Mouse (Mus musculus): ENCODE measurements around the gene Grm3.

- no peak for TF ChIP-seq CTCF (IDR thresholded peaks at IDR 0.05; ENCODE audit: insufficient read depth, low read length)
- TF ChIP-seq POLR2A (IDR thresholded peaks at IDR 0.05; ENCODE audit: borderline replicate concordance, extremely low read depth, low read depth, low read length) = no peak
Measured at GRCm38 (mm10) chr5:9661870-9662589, 62.9 kb downstream of the Grm3 start.
